Mouse (Mus musculus): ENCODE measurements around the gene Slc25a39.
"Not testable (repeated sequence)": the region's sequence is repeated elsewhere in the genome, so short reads cannot be mapped to it uniquely, and the experiment has no call there.

Slc25a39 gene

GRCm38 (mm10) chr11:102410345-102410744 lies 2.6 kb upstream of the Slc25a39 start:
- DNase-seq: not testable (repeated sequence)

- DNase-seq: no peak
Observed at GRCm38 (mm10) chr11:102409795-102410330, 2.1 kb upstream of the Slc25a39 start.

DNA sequence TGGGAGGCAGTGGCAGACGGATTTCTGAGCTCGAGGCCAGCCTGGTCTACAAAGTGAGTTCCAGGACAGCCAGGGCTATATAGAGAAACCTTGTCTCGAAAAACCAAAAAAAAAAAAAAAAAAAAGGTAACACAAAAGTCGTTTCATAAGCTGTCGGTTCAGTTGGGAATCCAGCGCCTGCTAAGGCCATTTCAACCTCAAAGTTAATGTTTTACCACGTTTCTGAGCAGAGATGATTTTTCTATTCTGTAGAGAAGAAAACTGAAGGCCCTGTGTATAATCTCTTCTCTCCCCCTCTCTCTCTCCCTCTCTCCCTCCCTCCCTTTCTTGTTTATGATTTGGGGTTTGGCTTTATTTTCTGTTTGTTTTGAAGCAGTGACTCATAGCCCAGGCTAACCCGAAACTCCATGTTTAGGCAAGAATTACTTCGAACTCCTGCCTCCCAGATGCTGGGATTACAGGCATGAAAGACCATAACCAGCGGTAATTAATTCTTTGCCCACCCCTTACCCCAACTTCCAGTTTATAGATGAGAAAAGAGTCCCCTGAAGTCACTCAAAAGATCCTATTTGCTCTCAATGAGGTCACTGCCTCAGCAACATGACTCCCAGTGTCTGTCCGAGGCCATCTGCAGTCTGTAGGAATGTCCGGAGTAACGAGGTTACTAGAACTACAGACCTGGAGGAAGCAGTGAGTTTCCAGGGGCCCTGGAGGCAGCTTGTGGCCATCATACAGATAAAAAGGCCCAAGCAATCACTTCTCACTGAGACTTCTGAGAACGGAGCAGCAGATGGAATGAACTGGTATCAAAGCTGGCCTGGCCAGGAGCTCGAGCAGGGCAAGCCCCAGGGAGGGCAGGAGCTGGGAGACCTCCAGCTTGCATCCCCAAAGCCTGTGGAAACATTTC lies 1.4 kb upstream of the Slc25a39 start:
- DNase-seq: no peak

DNA sequence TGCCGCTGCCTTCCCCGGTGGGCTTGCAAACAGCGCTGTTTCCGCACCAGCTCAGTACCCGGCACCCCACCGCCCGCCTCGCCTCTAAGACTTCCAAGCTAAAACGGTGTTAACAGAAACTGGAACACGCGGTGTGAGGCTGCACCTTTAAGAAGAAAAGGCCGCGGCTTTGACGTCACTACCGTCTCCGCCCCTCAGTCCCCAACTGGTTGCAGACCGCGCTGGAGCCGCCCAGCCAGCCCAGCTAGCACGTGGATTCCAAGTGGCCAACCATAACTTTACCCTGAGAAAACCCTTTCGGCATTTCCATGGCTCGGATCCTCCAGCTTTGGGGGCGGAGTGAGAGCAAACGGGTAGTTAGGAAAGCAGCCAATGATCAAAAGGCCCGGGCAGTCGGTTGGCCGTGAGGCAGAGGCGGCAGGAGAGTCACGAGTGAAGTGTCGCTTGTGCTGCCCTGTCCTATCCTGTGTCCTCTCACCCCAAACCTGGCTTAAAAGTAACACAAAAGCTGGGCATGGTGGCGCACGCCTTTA lies 664 bp upstream of the Slc25a39 start:
- DNase-seq: peak; percentile 89 to 91

GRCm38 (mm10) chr11:102406900-102407833 lies 579 bp downstream of the Slc25a39 start:
- DNase-seq: peak; percentile 87 to 96

DNA sequence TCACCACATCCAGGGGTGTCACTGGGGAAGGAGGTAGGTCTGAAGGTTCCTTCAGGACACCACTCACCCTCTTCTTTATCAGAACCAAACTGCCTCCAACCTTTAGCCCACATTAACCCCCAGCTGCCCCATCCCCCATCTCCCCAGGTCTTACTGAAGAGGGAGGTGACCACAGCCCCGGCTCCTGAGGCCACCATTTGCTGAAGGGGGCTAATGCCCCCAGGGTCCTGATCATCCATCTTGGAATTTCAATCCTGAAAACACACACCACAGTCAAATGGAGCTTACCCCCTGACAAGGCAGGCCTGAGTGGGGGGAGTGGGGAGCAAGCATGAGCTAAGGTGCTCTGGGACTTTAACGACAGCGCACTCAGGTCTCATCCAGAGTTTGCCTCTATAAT lies 1.3 kb downstream of the Slc25a39 start:
- DNase-seq: no peak

GRCm38 (mm10) chr11:102405544-102406285 lies 2.0 kb downstream of the Slc25a39 start:
- DNase-seq: no peak

DNA sequence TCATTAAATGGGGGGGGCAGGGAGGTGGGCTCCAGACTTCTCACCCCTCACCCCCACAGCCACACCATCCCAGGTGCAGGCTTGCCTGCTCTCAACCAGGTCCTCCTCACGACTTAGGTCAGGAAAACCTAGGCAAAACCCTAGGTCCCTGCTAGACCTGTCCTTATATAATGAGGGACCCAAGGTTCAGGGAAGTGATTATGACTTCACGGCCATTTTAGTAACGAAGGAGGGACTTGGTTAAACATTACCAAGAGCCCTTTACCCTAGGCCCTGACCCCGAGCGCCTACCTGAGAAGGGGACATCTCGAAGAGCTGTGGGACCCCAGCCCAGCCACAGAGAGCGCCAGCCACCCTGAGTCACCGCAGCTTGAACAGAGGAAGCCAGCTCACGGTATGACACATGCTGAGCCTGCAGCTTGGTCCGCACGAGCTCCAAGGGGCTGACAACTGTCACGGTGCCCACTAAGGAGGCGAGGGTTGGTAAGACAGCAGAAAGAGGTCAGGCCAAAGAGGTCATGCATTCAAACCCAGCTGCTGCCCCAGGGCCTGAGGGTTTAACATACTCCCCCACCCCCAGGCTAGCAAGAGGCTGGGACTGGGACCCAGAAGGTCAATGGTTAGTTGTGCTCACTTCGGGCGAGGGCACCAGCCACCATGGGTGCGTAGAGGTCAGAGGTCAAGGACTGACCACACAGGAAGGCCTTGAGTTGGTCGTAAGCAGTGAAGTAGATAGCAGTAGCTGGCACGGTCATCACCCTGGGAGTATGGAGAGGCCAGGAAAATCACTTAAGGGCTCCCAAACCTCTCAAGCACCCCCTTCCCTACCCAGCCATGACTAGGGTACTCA lies 3.4 kb downstream of the Slc25a39 start:
- no peak for DNase-seq

DNA sequence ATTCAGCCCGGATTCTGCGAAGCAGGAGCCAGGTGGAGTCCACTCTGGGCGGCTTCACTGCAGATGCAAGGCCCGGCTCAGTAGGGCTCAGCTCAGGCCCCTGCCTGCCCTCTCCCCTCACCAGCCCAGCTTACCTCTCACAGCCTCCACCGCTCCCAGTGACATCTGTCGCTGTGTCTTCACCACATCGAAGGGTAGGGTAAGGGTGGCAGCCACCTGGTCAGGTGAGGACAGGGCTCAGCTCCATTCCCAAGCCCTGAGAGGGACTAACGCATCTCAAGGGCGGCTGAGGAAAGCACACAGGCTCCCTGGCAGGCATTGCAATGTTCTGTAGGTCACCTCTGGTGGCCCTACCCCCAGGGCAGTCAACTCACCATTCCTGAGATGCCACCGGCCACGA lies 4.1 kb downstream of the Slc25a39 start:
- no peak for DNase-seq

- DNase-seq: no peak
Observed at GRCm38 (mm10) chr11:102401898-102402500, 5.7 kb downstream of the Slc25a39 start.

DNA sequence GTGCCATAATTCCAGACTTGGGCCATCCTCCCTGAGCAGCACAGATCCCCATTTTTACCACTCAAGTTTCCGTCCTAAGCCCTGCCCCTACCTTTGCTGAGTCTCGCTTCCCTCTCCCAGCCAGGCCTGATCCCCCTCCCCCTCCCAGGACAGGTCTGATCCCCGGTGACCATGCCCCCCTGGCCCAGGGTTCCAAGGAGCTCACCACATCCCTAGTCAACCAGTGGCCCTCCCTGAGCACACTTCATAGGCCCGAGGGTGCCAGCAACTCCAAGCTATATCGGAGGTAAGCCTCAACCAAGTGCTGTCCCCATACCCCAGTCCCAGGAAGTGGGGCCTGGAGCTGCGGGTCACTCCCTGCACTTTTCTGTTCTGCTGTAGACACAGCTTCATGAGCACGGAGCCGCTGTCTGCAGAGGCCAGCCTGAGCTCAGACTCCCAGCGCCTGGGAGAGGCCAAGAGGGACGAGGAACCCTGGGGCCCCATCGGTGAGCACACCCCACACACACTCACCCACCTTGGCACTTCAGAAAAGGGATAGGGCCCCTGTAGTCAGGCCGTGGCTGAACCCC lies 7.1 kb downstream of the Slc25a39 start:
- no peak for DNase-seq

GRCm38 (mm10) chr11:102399610-102400072 lies 8.1 kb downstream of the Slc25a39 start:
- DNase-seq: no peak

GRCm38 (mm10) chr11:102399107-102399506 lies 8.6 kb downstream of the Slc25a39 start:
- DNase-seq: no peak

DNA sequence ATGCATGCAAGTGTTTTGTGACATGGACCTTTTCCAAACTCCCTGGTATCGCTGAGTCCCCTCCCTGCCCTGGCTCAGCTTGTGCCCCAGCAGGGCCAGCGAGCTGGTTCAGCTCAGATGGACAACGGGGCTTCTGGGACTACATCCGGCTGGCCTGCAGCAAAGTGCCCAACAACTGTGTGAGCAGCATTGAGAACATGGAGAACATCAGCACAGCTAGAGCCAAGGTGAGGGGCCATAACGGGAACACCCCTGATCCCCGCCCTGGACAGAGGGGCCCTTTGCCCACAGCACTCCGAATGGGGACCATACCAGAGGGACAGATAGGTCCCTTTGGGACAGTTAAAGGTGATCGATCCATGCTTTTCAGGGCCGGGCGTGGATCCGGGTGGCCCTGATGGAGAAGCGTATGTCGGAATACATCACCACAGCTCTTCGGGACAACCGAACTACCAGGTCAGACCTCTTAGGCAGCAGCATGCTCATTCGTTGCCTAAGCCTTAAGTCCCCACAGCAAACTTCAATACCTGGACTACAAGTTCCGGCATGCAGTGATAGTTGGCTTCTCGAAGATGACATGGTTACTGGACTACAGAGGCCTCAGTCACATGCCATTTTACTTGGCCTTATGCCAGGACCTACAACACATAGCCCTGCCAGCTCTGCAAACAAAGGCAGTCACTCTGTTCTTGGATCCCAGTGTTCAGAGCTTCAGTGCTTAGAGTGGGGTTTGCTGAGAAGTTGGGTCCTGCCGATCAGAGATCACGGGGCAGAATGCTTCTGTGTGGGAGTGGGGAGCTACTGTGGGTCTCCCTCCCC lies 9.5 kb downstream of the Slc25a39 start:
- DNase-seq: no peak

DNA sequence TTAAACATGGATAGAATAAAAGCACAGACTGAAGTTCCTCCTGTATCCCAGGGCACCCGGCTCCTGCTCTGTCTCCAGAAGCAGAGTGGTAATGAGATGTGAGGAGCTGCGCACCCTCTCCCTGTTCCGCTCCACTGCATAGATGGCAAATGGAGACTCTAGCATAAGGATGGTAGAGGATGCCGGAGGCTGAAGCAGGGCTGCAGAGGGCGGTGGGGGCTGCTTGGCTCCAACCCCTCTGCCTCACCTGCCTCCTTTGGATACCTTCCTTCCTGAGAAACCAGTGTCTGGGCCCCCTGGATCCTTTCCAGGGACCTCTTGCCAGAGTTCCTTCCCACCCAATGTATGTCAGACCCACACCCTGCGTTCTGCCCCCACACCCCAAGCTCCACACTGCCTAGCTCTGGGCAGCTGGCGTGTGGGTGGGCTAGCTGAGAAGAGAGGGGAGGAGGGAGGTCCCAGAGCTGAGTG lies 11.0 kb downstream of the Slc25a39 start:
- no peak for DNase-seq

DNA sequence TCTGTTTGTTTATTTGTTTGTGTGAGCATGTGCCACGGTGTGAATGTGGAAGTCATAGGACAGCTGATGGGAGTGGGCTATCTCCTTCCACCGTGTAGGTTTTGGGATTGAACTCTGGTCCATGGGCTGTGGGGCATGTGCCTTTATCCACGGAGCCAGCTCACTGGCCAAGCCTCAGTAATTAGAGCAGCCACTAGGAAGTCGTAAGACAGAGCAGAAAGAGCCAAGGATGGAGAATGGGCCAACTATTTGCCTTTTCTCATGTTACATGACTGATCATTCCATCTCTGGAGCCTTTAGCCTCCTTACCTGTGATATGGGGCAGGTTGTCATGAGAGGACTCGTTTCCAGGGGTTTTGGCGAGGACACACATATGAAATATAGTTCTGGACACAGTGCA lies 11.5 kb downstream of the Slc25a39 start:
- DNase-seq: no peak

- DNase-seq: no peak
Observed at GRCm38 (mm10) chr11:102395250-102395649, 12.5 kb downstream of the Slc25a39 start.

GRCm38 (mm10) chr11:102394421-102395124 lies 13.2 kb downstream of the Slc25a39 start:
- no peak for DNase-seq

Measured in spleen, adult 18-20 months (tissue).